Mouse (Mus musculus) heart, embryonic 16.5 days (tissue): ENCODE measurements around the gene Sgpl1. TPM values are rescaled to one million over a fixed set of nuclear protein-coding genes. Genes with fewer than 3 reads are reported as not detected.

ENCODE experiments used
- ATAC-seq: fragments of 200-750 bp; cut with Nextera tagmentation; replicated peaks from 2 replicates; pipeline ENCODE4 v1.8.0; 2017; ENCODE audit warnings: moderate number of reproducible peaks; ENCODE audit not compliant: insufficient read depth, low FRiP score; ENCODE audit errors: extremely low read depth
- H3K27ac ChIP-seq: fragments of 300-500 bp; sonication (generic); 2 replicates; pipeline ENCODE4 v1.5.1; 2014; ENCODE audit warnings: mild to moderate bottlenecking, low read length, control low read depth, moderate library complexity
- H3K27me3 ChIP-seq: fragments of 300-500 bp; sonication (generic); 2 replicates; pipeline ENCODE4 v1.6.1; 2014; ENCODE audit warnings: low read length, mixed read lengths; ENCODE audit not compliant: control insufficient read depth, insufficient read depth
- H3K36me3 ChIP-seq: fragments of 300-500 bp; sonication (generic); 2 replicates; pipeline ENCODE4 v1.6.1; 2014; ENCODE audit not compliant: control insufficient read depth, insufficient read depth
- H3K4me1 ChIP-seq: fragments of 300-500 bp; sonication (generic); 2 replicates; pipeline ENCODE4 v1.6.1; 2014; ENCODE audit warnings: low read length, mixed read lengths; ENCODE audit not compliant: control insufficient read depth, insufficient read depth
- H3K4me2 ChIP-seq: fragments of 300-500 bp; sonication (generic); 2 replicates; pipeline ENCODE4 v1.6.1; 2014; ENCODE audit warnings: low read depth, mild to moderate bottlenecking, control low read depth, low read length
- H3K4me3 ChIP-seq: fragments of 300-500 bp; sonication (generic); 2 replicates; pipeline ENCODE4 v1.5.1; 2014; ENCODE audit warnings: mild to moderate bottlenecking, control low read depth, low read length
- H3K9ac ChIP-seq: fragments of 300-500 bp; sonication (generic); 2 replicates; pipeline ENCODE4 v1.6.1; 2014; ENCODE audit warnings: low read length, control low read depth
- H3K9me3 ChIP-seq: fragments of 300-500 bp; sonication (generic); replicated peaks from 2 replicates; pipeline ENCODE4 v1.6.1; 2016; ENCODE audit warnings: low read length; ENCODE audit not compliant: control insufficient read depth
- WGBS: fragments of 180-500 bp; shearing (Covaris S2); extraction: QIAGEN DNeasy Blood & Tissue Kit; methylation state at CpG from one replicate; pipeline ENCODE4 v1.1.7; 2014; 5-methylcytosine and 5-hydroxymethylcytosine counted together
- polyA plus RNA-seq: library from polyadenylated mRNA; unstranded; fragments of >200 nt; fragmentation: Nextera tagmentation; extraction: Ambion mirVana; gene quantifications from 2 replicates; pipeline ENCODE4 v1.2.1, GENCODE M21; 2015

Gene Sgpl1
- polyA plus RNA-seq, 1 experiment from 2014 or later, result 41.1 TPM

DNA sequence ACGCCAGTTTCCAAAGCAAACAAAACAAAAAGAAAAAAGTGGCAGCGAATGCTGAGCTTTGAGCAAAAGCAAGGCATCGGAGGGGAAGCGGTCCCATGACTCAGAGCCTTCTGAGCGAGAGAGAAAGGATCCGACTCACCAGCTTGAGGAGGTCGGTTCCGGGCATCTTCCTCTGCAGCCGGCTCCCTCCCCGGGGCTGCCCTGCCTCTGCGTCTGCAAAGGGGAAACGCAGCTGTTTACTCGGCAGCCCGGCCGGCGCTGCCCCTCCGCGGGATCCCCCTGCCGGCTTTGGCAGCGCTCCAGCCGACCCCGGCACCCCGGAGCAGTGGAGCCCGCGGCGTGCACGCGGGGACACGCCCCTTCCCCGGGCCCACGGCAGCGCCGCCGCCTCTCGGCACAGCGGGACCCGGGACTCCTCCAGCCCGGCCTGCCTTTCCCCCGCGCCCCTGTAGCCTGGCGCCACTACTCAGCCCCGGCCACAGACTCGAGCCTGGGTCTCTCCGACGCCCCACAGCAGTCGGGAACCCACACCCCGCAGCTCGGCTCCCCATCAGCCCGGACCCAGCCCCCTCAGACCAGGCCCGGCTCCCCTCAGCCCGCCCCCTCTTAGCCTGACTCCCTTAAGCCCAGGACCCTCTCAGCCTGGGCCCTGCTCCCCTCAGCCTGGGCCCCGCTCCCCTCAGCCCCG, 1.2 kb downstream of the Sgpl1 start:
- ATAC-seq, result peak; percentile 9
- peak overlapping the region; percentile 90 for H3K4me3 ChIP-seq
- no peaks in the 10 kb centered on the region for H3K36me3 ChIP-seq
- peak overlapping the region; percentile 93 for H3K9ac ChIP-seq
- no peaks in the 10 kb centered on the region for H3K27me3 ChIP-seq
- H3K4me1 ChIP-seq, result peaks cover 8% of the 10 kb centered on the region
- no peaks in the 10 kb centered on the region for H3K9me3 ChIP-seq
- WGBS, result under 1% methylated on average over 50 of the region's 53 CpGs
- H3K4me2 ChIP-seq, result peak overlapping the region; percentile 100
- peak overlapping the region; percentile 93 for H3K27ac ChIP-seq

- H3K4me3 ChIP-seq, result peak overlapping the region; percentile 90
- no peaks in the 10 kb centered on the region for H3K9me3 ChIP-seq
- H3K9ac ChIP-seq, result peak overlapping the region; percentile 93
- no peaks in the 10 kb centered on the region for H3K27me3 ChIP-seq
- peak overlapping the region; percentile 93 for H3K27ac ChIP-seq
- no peaks in the 10 kb centered on the region for H3K36me3 ChIP-seq
- WGBS, result 2% methylated on average over 3 of the region's 3 CpGs
- H3K4me1 ChIP-seq, result peaks cover 8% of the 10 kb centered on the region
- peak overlapping the region; percentile 100 for H3K4me2 ChIP-seq
- ATAC-seq, result no peak
These were observed 1.8 kb downstream of the Sgpl1 start for GRCm38 (mm10) chr10:61145766-61146118.

- no peak for ATAC-seq
- no peak overlapping the region for H3K9ac ChIP-seq
- no peak overlapping the region for H3K27ac ChIP-seq
- no peak overlapping the region for H3K4me2 ChIP-seq
- 0 out of 2 replicates have a peak, but pooled peaks cover 3% of the 10 kb centered on the region for H3K36me3 ChIP-seq
- peaks cover 8% of the 10 kb centered on the region for H3K4me1 ChIP-seq
- H3K9me3 ChIP-seq, result no peaks in the 10 kb centered on the region
- H3K4me3 ChIP-seq, result no peak overlapping the region
- WGBS, result 86% methylated on average over 2 of the region's 2 CpGs
- H3K27me3 ChIP-seq, result no peaks in the 10 kb centered on the region
These were observed 4.2 kb downstream of the Sgpl1 start for GRCm38 (mm10) chr10:61143343-61143742.

GRCm38 (mm10) chr10:61137567-61137966, 9.9 kb downstream of the Sgpl1 start:
- no peak for ATAC-seq
- H3K27me3 ChIP-seq, result no peaks in the 10 kb centered on the region
- no peak overlapping the region for H3K4me3 ChIP-seq
- H3K9ac ChIP-seq, result no peak overlapping the region
- H3K4me1 ChIP-seq, result no peaks in the 10 kb centered on the region
- 76% methylated on average over 1 of the region's 1 CpGs for WGBS
- no peaks in the 10 kb centered on the region for H3K9me3 ChIP-seq
- H3K4me2 ChIP-seq, result no peak overlapping the region
- no peak overlapping the region for H3K27ac ChIP-seq
- 0 out of 2 replicates have a peak, but pooled peaks cover 3% of the 10 kb centered on the region for H3K36me3 ChIP-seq

- Histone ChIP-seq H3K4me3 (no peak overlapping the region), H3K9me3 (no peaks in the 10 kb centered on the region), H3K36me3 (0 out of 2 replicates have a peak, but pooled peaks cover 3% of the 10 kb centered on the region), H3K27me3 (no peaks in the 10 kb centered on the region), H3K27ac (no peak overlapping the region), H3K4me2 (no peak overlapping the region), H3K4me1 (no peaks in the 10 kb centered on the region), H3K9ac (no peak overlapping the region)
- ATAC-seq, result no peak
- 49% methylated on average over 3 of the region's 3 CpGs for WGBS
These were observed 12.2 kb downstream of the Sgpl1 start for GRCm38 (mm10) chr10:61135226-61135839.

- Histone ChIP-seq H3K4me1 (no peaks in the 10 kb centered on the region), H3K9me3 (no peaks in the 10 kb centered on the region), H3K27ac (no peak overlapping the region), H3K9ac (no peak overlapping the region), H3K27me3 (no peaks in the 10 kb centered on the region), H3K36me3 (no peaks in the 10 kb centered on the region), H3K4me3 (no peak overlapping the region), H3K4me2 (no peak overlapping the region)
- no peak for ATAC-seq
- WGBS, result 65% methylated on average over 4 of the region's 4 CpGs
These were observed 13.5 kb downstream of the Sgpl1 start for GRCm38 (mm10) chr10:61134041-61134440.

DNA sequence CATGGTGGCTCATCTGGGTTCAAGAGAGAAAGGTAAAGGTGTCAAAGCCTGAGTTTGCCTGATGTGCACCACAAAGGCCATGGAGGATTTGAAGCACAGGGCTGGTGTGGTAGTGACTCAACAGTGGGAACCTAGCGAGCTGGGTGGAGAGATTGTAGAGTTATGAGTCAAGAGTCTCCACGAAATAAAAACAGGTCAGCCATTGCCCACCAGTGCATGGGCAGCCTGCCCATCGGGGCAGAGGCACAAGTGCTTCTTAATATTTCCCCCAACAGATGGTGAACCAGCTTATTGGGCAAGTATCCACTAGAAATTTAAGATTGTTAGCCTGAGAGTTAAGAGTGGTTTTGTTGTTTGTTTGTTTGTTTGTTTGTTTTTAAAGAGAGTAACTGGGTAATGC, 16.5 kb downstream of the Sgpl1 start:
- no peak overlapping the region for H3K9ac ChIP-seq
- no peak overlapping the region for H3K4me3 ChIP-seq
- H3K4me2 ChIP-seq, result no peak overlapping the region
- no peak for ATAC-seq
- 77% methylated on average over 3 of the region's 3 CpGs for WGBS
- H3K27ac ChIP-seq, result no peak overlapping the region
- H3K9me3 ChIP-seq, result no peaks in the 10 kb centered on the region; the same call in 1 of the 2 replicates
- H3K36me3 ChIP-seq, result peaks cover 7% of the 10 kb centered on the region; the same call in 1 of the 2 replicates
- no peaks in the 10 kb centered on the region for H3K27me3 ChIP-seq
- no peaks in the 10 kb centered on the region for H3K4me1 ChIP-seq

DNA sequence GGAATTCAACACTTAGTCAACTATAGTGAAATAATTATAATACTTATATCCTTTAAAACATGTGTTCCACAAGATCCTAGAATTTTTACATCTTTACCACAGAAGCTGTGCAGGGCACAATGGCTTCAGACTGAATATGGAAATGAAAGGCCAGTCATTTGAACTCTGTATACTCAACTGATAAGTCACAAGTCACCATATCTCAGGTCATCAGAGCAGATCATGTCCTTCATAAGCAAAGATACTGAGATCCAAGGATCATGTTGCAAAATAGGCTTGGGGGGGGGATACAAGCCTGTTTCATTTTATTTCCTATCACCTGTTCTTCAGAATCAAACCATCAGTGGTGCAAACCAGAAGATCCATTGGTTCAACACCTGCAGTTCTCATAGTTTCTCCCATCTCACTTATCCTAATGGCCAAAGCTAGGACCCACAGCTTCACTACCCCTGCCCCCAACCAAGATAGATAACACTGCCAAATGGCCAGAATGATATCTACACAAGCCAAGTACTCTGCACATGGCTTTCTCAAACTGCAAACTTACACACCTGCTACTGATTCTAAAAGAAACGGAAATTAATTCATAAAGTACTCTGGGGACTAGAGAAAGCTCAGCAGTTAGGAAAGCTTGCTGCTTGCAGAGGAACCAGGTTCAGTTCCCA, 18.7 kb downstream of the Sgpl1 start:
- no peak overlapping the region for H3K9ac ChIP-seq
- H3K4me3 ChIP-seq, result no peak overlapping the region
- H3K4me1 ChIP-seq, result no peaks in the 10 kb centered on the region
- no peaks in the 10 kb centered on the region for H3K27me3 ChIP-seq
- no peak overlapping the region for H3K4me2 ChIP-seq
- WGBS, result 78% methylated on average over 1 of the region's 1 CpGs
- H3K27ac ChIP-seq, result no peak overlapping the region
- no peaks in the 10 kb centered on the region; the same call in 1 of the 2 replicates for H3K9me3 ChIP-seq
- ATAC-seq, result no peak
- H3K36me3 ChIP-seq, result peaks cover 7% of the 10 kb centered on the region; the same call in 1 of the 2 replicates

DNA sequence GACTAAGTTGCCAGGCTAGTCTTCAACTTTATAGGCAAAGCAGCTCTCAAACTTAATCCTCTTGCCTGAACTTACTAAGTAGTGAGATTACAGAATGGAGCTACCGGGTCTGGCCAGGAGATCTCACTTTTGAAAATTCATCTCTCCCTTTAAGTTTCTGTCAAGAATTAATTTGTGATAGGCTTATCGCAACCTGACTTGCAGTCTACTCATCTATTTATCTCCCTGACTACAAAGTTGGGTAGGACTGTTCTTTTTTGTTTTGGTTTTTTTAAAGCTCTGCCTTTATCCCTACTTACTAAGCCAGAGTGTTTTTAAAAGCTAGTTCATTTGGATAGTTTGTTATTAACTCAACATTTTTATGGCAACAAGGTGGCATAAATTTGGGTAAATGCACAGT, 23.0 kb downstream of the Sgpl1 start:
- Histone ChIP-seq H3K4me3 (no peak overlapping the region), H3K36me3 (peaks cover 14% of the 10 kb centered on the region; the same call in 1 of the 2 replicates), H3K9me3 (no peaks in the 10 kb centered on the region; the same call in 1 of the 2 replicates), H3K4me2 (no peak overlapping the region), H3K27ac (no peak overlapping the region), H3K4me1 (no peaks in the 10 kb centered on the region), H3K27me3 (no peaks in the 10 kb centered on the region), H3K9ac (no peak overlapping the region)
- WGBS, result 84% methylated on average over 2 of the region's 2 CpGs
- no peak for ATAC-seq
